Mouse (Mus musculus) E14TG2a.4 (cell line): Measurements from ENCODE around the gene Xrcc5.

Experiments
- H3K27me3 ChIP-seq: 2 replicates; pipeline ENCODE4 v1.6.1; 2014; ENCODE audit warnings: low read length, control low read depth; ENCODE audit not compliant: insufficient read depth
- H3K36me3 ChIP-seq: 2 replicates; pipeline ENCODE4 v1.6.1; 2014; ENCODE audit warnings: low read length, control low read depth; ENCODE audit not compliant: insufficient read depth
- H3K4me1 ChIP-seq: replicated peaks from 2 replicates; pipeline ENCODE4 v1.6.1; 2014; ENCODE audit warnings: low read depth, low read length, control low read depth
- H3K4me3 ChIP-seq: replicated peaks from 2 replicates; pipeline ENCODE4 v1.5.1; 2014; ENCODE audit warnings: mild to moderate bottlenecking, low read length
- H3K9me3 ChIP-seq: 2 replicates; pipeline ENCODE4 v1.6.1; 2014; ENCODE audit warnings: low read length, control low read depth
- CTCF ChIP-seq: conservative IDR thresholded peaks from 2 replicates; pipeline ENCODE4 v1.5.1; 2014; ENCODE audit warnings: low read length
- NANOG ChIP-seq: IDR thresholded peaks from 2 replicates; pipeline ENCODE4 v1.6.1; 2014; ENCODE audit warnings: borderline replicate concordance, low read length, mixed read lengths
- POU5F1 ChIP-seq: IDR thresholded peaks from 2 replicates; pipeline ENCODE4 v1.6.1; 2014; ENCODE audit warnings: low read length, borderline replicate concordance

The Xrcc5 gene

GRCm38 (mm10) chr1:72364661-72365060, 57.4 kb downstream of the Xrcc5 start:
- TF ChIP-seq POU5F1 (no peak), CTCF (no peak), NANOG (no peak)
- H3K9me3 ChIP-seq: no peaks in the 10 kb centered on the region
- H3K4me1 ChIP-seq: peaks cover 25% of the 10 kb centered on the region
- H3K4me3 ChIP-seq: no peak overlapping the region
- peaks cover 92% of the 10 kb centered on the region for H3K36me3 ChIP-seq
- no peaks in the 10 kb centered on the region for H3K27me3 ChIP-seq

- TF ChIP-seq CTCF (no peak), NANOG (no peak), POU5F1 (no peak)
Observed at GRCm38 (mm10) chr1:72372512-72372911, 65.3 kb downstream of the Xrcc5 start.

GRCm38 (mm10) chr1:72372913-72373312, 65.7 kb downstream of the Xrcc5 start:
- Histone ChIP-seq H3K4me1 (peaks cover 27% of the 10 kb centered on the region), H3K4me3 (no peak overlapping the region), H3K27me3 (no peaks in the 10 kb centered on the region), H3K9me3 (no peaks in the 10 kb centered on the region), H3K36me3 (peaks cover 67% of the 10 kb centered on the region)
- TF ChIP-seq CTCF: no peak
- TF ChIP-seq POU5F1: no peak
- no peak for TF ChIP-seq NANOG

More at GRCm38 (mm10) chr1:72372512-72372911, 65.3 kb downstream of the Xrcc5 start:
- Histone ChIP-seq H3K9me3 (no peaks in the 10 kb centered on the region), H3K4me3 (no peak overlapping the region), H3K36me3 (peaks cover 68% of the 10 kb centered on the region), H3K4me1 (peaks cover 23% of the 10 kb centered on the region), H3K27me3 (no peaks in the 10 kb centered on the region)

- H3K36me3 ChIP-seq: peaks cover 66% of the 10 kb centered on the region
- H3K4me3 ChIP-seq: no peak overlapping the region
- no peaks in the 10 kb centered on the region for H3K9me3 ChIP-seq
- H3K4me1 ChIP-seq: peaks cover 35% of the 10 kb centered on the region
- H3K27me3 ChIP-seq: no peaks in the 10 kb centered on the region
- TF ChIP-seq CTCF (no peak), NANOG (no peak), POU5F1 (no peak)
Observed at GRCm38 (mm10) chr1:72373648-72374047, 66.4 kb downstream of the Xrcc5 start.

- peaks cover 68% of the 10 kb centered on the region for H3K36me3 ChIP-seq
- no peak overlapping the region for H3K4me3 ChIP-seq
- H3K27me3 ChIP-seq: no peaks in the 10 kb centered on the region
- H3K9me3 ChIP-seq: no peaks in the 10 kb centered on the region
- H3K4me1 ChIP-seq: peaks cover 35% of the 10 kb centered on the region
- no peak for TF ChIP-seq CTCF
- no peak for TF ChIP-seq POU5F1
- no peak for TF ChIP-seq NANOG
Observed at GRCm38 (mm10) chr1:72374049-72374448, 66.8 kb downstream of the Xrcc5 start.

GRCm38 (mm10) chr1:72378151-72378550, 70.9 kb downstream of the Xrcc5 start:
- Histone ChIP-seq H3K4me1 (peaks cover 26% of the 10 kb centered on the region), H3K36me3 (peaks cover 63% of the 10 kb centered on the region), H3K27me3 (no peaks in the 10 kb centered on the region), H3K9me3 (no peaks in the 10 kb centered on the region), H3K4me3 (no peak overlapping the region)
- TF ChIP-seq POU5F1: no peak
- no peak for TF ChIP-seq CTCF
- TF ChIP-seq NANOG: no peak

GRCm38 (mm10) chr1:72379752-72380353, 72.6 kb downstream of the Xrcc5 start:
- Histone ChIP-seq H3K4me1 (peaks cover 16% of the 10 kb centered on the region), H3K9me3 (no peaks in the 10 kb centered on the region), H3K4me3 (no peak overlapping the region), H3K27me3 (no peaks in the 10 kb centered on the region), H3K36me3 (peaks cover 79% of the 10 kb centered on the region)
- TF ChIP-seq CTCF: no peak
- no peak for TF ChIP-seq NANOG
- TF ChIP-seq POU5F1: no peak

- H3K36me3 ChIP-seq: peaks cover 80% of the 10 kb centered on the region
Observed at GRCm38 (mm10) chr1:72380544-72380943, 73.3 kb downstream of the Xrcc5 start.

GRCm38 (mm10) chr1:72383056-72383455, 75.8 kb downstream of the Xrcc5 start:
- H3K9me3 ChIP-seq: no peaks in the 10 kb centered on the region
- no peak overlapping the region for H3K4me3 ChIP-seq
- H3K36me3 ChIP-seq: peaks cover 89% of the 10 kb centered on the region
- peaks cover 6% of the 10 kb centered on the region for H3K4me1 ChIP-seq
- H3K27me3 ChIP-seq: no peaks in the 10 kb centered on the region
- TF ChIP-seq CTCF (no peak), NANOG (no peak), POU5F1 (no peak)

More at GRCm38 (mm10) chr1:72380544-72380943, 73.3 kb downstream of the Xrcc5 start:
- no peaks in the 10 kb centered on the region for H3K27me3 ChIP-seq
- no peak for TF ChIP-seq NANOG
- peak; percentile 32; the same call in 1 of the 2 replicates for TF ChIP-seq CTCF
- no peaks in the 10 kb centered on the region for H3K9me3 ChIP-seq
- peaks cover 16% of the 10 kb centered on the region for H3K4me1 ChIP-seq
- H3K4me3 ChIP-seq: no peak overlapping the region
